Mouse (Mus musculus): Measurements from ENCODE around the gene Myo7a.

Gene Myo7a

GRCm38 (mm10) chr7:98142648-98143047 is 23.3 kb upstream of the Myo7a start:
- DNase-seq (ENCODE audit: low spot score in 2 of 2) = no peak

DNA sequence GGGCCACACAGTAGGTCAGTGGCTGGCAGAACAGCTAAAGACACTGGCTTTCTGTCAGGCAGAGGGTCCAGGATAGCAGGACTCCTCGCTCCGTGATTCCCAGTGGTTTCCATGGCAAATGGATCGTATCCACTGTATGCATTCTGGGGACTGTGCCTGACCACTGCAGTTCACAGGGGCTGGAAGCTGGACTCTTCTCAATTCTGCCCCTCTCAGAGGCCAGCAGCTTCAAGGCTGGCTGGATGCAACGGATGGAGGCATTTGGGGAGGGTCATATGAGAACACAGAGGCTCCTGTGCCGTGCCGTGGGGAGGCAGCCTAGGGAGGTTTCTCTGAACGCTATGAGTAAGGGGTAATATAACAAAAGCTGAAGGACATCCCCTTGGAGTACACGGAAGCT is 22.9 kb upstream of the Myo7a start:
- DNase-seq (ENCODE audit: low spot score in 2 of 2) = no peak

DNA sequence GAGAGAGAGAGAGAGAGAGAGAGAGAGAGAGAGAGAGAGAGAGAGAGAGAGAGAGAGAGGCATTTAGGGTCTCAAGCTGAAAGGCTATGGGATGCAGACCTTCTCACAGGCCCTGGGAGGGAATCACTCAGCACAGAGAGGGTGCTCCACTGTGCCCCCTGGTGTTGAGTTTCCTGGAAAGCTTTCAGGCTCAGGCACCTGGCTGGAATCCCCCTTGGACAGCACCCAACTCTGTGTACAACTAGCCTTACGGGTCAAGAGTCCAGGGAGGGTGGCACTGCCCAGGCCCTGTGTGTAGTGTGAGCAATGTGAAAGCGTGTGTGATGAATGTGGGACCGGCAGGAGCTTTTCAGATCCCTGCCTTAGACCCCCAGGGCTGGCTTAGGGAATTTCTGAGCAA is 21.9 kb upstream of the Myo7a start:
- DNase-seq (ENCODE audit: low spot score in 2 of 2) = no peak

- no peak for DNase-seq (ENCODE audit: low spot score in 2 of 2)
These were observed 21.3 kb upstream of the Myo7a start for GRCm38 (mm10) chr7:98140597-98140996.

DNA sequence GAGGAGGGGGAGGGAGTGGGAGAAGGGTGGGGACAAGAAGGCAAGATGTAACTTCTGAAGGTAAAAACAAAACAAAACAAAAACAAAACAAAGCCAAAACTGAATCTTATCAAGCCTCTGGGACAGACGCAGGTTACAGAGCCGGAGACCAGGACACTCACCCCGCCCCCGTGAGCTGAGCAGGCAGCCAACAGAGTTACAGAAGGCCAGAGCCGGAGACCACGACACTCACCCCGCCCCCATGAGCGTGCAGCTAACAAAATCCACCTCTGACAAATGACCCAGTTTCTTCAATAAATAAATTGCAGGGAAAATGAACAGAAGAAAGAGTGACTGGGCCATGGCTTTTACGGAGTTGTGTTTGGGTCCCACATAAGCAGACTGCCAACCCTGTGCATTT is 19.9 kb upstream of the Myo7a start:
- no peak for DNase-seq (ENCODE audit: low spot score in 2 of 2)

GRCm38 (mm10) chr7:98137995-98138394 is 18.7 kb upstream of the Myo7a start:
- DNase-seq (ENCODE audit: low spot score in 2 of 2) = no peak

GRCm38 (mm10) chr7:98137583-98137982 is 18.3 kb upstream of the Myo7a start:
- DNase-seq (ENCODE audit: low spot score in 2 of 2) = no peak

DNA sequence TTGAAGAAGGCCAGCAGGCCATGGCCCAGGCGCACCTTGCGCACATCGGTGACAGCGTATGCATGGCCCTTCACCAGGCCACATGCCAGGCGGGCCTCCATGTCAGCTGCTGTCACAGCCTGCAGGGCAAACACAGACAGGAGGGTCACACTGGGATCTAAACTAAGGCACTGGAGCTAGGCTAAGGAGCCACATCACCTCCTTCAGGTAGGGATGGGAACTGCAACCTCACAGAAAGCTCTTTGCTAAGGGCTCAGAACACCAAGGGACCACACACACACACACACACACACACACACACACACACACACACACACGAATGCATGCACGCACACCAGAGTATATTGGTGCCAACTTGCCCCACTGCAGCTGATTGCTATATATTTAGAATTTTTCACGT is 12.4 kb upstream of the Myo7a start:
- no peak for DNase-seq (ENCODE audit: low spot score in 2 of 2)

DNA sequence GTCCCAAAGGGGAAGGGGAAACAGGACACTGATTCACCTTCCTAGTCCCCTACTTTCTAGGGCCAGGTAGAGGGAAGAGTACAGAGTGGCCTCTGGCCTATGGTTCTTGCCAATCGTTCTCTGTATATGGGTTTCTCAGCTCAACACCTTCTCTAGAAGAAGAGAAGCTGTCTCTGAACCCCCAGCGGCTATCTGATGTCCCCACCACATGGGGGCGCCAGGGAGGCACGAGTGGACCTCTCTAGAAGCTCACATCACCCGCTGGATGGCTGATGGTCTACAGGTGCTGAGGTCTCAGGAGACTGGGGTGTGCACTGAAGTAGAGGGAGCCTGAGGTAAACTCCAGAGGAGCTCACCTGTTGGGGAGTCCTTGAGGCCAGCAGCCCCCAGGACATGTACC is 6.1 kb upstream of the Myo7a start:
- no peak for DNase-seq (ENCODE audit: low spot score in 2 of 2)

DNA sequence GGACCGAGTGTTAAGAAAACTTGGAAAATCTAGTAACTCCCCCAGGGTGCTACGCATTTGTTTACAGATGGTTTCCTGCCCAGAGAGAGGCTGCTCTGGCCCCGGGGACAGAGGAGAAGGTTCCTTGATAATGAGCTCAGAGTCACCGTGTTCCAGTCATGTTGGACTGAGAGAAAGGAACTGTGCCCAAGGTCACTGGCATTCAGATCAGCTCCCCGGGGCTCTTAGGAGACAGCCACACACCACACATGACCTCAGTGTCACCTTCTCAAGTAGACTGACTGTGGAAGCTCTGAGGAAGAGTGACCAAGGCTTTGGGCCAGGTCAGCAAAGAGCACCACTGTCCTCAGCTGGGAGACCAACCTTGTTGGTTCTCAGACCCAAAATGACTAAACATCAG is 5.4 kb upstream of the Myo7a start:
- no peak for DNase-seq (ENCODE audit: low spot score in 2 of 2)

- DNase-seq (ENCODE audit: low spot score in 2 of 2) = no peak
These were observed 2.3 kb upstream of the Myo7a start for GRCm38 (mm10) chr7:98121673-98122072.

DNA sequence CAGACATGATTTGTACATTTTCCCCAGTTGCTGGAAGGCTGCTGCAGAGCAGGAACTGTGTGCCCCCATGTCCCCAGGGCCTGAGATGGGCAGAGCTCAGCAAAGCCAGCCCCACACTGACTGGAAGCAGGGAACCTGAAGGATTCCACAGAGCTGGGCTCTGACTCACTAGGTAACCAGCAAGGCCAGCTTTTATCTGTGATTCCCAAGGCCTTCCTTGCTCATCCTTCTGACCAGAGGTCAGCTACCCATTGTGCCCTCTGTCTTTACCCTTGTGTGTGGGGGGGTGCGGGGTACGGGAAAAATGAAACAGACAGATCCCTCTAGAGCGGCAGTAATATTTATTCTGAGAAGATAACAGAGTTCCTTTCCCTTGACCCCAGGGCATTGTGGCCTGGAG is 1.9 kb upstream of the Myo7a start:
- DNase-seq (ENCODE audit: low spot score in 2 of 2) = no peak

DNA sequence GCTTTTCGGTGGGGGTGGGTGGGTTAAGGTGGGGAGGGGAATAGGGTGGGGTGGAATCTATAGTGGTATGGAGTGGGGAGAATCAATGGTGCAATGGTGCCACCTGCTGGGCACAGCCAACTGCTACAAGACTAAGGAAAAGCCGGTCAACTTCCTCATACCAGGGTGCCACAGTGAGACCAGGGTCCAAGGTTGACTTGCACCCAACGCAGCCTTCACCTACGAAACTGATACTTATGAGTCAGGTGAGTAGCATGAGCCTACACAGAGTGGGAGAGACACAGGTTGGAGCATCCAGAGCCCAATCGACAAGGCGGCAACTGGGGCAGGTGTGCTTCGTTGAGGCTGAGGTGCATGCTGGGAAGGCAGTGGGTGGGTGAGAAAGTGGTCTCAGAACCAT is 1.0 kb upstream of the Myo7a start:
- peak; percentile 47 to 55 for DNase-seq (ENCODE audit: low spot score in 2 of 2)

GRCm38 (mm10) chr7:98119961-98120232 is 573 bp upstream of the Myo7a start:
- DNase-seq (ENCODE audit: low spot score in 2 of 2) = no peak

GRCm38 (mm10) chr7:98117012-98117660 is 2.2 kb downstream of the Myo7a start:
- peak; percentile 73 to 82 for DNase-seq (ENCODE audit: low spot score in 2 of 2)

- no peak for DNase-seq (ENCODE audit: low spot score in 2 of 2)
These were observed 4.7 kb downstream of the Myo7a start for GRCm38 (mm10) chr7:98114656-98115055.

DNA sequence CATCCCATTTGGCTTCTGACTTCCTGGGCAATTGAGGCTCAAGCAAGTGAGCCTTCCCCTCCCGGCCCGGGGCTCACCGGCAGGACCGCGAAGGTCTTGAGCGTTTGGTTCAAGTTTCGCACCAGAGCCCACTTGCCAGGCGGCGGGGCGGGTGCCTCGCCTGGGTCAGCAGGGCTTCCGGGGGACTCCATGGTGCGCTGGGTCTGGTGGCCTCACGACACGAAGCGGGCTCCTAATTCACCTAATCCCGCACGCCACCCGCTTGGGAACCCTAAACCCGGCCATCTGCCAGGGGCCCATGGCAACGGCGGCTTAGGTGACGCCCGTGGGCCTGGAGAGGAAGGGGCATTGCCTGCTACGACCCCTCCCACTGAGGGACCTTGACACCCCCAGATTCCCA is 8.1 kb downstream of the Myo7a start:
- DNase-seq (ENCODE audit: low spot score in 2 of 2) = no peak

GRCm38 (mm10) chr7:98109771-98110170 is 9.6 kb downstream of the Myo7a start:
- no peak for DNase-seq (ENCODE audit: low spot score in 2 of 2)

GRCm38 (mm10) chr7:98108636-98109430 is 10.5 kb downstream of the Myo7a start:
- DNase-seq (ENCODE audit: low spot score in 2 of 2) = no peak

GRCm38 (mm10) chr7:98106272-98106671 is 13.1 kb downstream of the Myo7a start:
- no peak for DNase-seq (ENCODE audit: low spot score in 2 of 2)

DNA sequence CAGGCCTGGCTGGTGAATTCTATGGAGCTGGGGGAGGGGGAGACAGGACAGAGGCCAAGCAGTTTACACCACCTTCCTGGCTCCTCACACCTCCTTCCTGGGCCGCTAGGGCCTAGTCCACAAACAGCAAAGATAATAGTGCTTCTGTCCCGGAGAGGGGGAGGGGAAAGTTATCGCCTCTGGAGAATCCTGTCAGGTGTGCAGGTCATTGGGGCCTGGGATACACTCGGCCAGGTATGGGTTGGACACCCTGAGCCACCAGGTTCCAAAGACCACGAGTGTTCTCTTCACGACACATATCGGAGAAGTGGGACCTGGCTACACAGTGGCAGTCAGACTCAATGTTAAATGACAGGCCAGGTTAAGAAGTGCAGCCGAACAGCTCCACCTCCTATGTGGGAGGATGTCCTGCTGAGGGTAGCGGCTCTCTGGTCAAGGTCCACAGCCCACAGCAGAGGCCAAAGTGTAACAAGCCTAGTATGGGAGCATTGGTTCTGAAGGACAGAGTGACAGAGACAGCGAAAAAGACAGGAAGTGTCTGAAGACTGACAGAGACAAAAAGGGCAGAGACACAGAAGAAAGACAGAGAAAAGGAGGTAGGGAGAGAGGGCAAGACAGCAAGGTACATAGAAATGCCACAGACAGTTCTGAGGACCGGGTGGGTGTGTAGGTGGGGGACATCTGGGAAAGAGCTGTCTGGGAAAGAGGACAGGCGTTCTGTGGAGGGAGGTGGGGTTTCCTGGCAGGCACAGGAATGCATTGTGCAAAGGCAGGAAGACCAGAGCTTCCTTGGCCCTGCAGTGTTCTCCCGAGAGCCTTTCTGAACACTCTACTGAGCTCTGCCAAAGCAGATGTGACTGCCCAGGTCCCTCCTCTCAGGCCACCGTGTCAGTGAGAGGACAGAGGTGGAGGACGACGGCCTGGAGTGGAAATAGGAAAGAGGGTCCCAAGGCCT is 14.6 kb downstream of the Myo7a start:
- peak; percentile 27 to 73 for DNase-seq (ENCODE audit: low spot score in 2 of 2)

GRCm38 (mm10) chr7:98103942-98104292 is 15.4 kb downstream of the Myo7a start:
- peak in 1 of 2 experiments; percentile 30 for DNase-seq (ENCODE audit: low spot score in 2 of 2)

All from heart, adult 9 months (tissue).